Mouse (Mus musculus) heart, postnatal 36 days (tissue): ENCODE data around the gene Slc5a2. TPM values are rescaled to one million over a fixed set of nuclear protein-coding genes. Genes with fewer than 3 reads are reported as not detected.

ENCODE experiments used
- DNase-seq, 2 experiments: peaks; one replicate each; pipeline ENCODE4 v3.0.0; 2021 to 2022
- intact Hi-C: fragments of 180-260 bp; cut with DNase I; formaldehyde crosslinking; loops from one replicate; pipeline ENCODE4 v1.15.1; 2025
- microRNA-seq, 2 experiments: library from miRNA; unstranded; fragments of <30 nt; microRNA quantifications; one replicate each; pipeline ENCODE4 v1.2.0; 2021; ENCODE audit warnings: borderline number of aligned reads in 2 of 2
- total RNA-seq, 2 experiments: library from RNA; stranded (reverse); gene quantifications; 2 replicates each; pipeline ENCODE4 v1.2.3; 2021

Gene Slc5a2
- total RNA-seq, 2 experiments from 2014 or later: not detected

- intact Hi-C loops: no loop called here
Observed at GRCm38 (mm10) chr7:128321260-128321659, 55.8 kb downstream of the Slc5a2 start.

More at GRCm38 (mm10) chr7:128321260-128321659, 55.8 kb downstream of the Slc5a2 start:
- no peak for DNase-seq

Small RNA genes lying within 50 kb of the gene (microRNA-seq; reads per million reads assigned to microRNA genes)
- 0.72 to 1.3 reads per million in 2 experiments for gene Mir3103

Other genes starting within 250 kb of the Slc5a2 start
- gene Itgam, start 203.0 kb upstream of the Slc5a2 start, total RNA-seq: 1 to 10 TPM; 7.1 to 7.3 TPM
- not detected for gene Gm49368, start 203.0 kb upstream of the Slc5a2 start, total RNA-seq
- under 1 TPM; 0.11 to 0.39 TPM for gene Itgax, start 136.1 kb upstream of the Slc5a2 start, total RNA-seq
- 1 to 10 TPM in 1 of 2 experiments, under 1 TPM in 1; 0.36 to 1.2 TPM for gene Itgad, start 111.3 kb upstream of the Slc5a2 start, total RNA-seq
- 1,000 to 10,000 TPM; 2,318 to 2,864 TPM for gene Cox6a2, start 59.3 kb upstream of the Slc5a2 start, total RNA-seq
- gene Armc5, start 28.3 kb upstream of the Slc5a2 start, total RNA-seq: 1 to 10 TPM; 7.4 to 8.4 TPM
- 1 to 10 TPM; 2.9 to 4.2 TPM for gene 9130023H24Rik, start 27.6 kb upstream of the Slc5a2 start, total RNA-seq
- 10 to 100 TPM; 17.4 to 20.8 TPM for gene Tgfb1i1, start 18.8 kb upstream of the Slc5a2 start, total RNA-seq
- gene BC017158, start 32.5 kb downstream of the Slc5a2 start, total RNA-seq: 1 to 10 TPM; 5.2 to 6.3 TPM
- 10 to 100 TPM in 1 of 2 experiments, 1 to 10 TPM in 1; 9.5 to 12.1 TPM for gene Rgs10, start 153.1 kb downstream of the Slc5a2 start, total RNA-seq
- 10 to 100 TPM; 40.6 to 41.7 TPM for gene Tial1, start 196.1 kb downstream of the Slc5a2 start, total RNA-seq